Mouse (Mus musculus) gastrocnemius, postnatal 10 days (tissue): ENCODE data around the gene Golga7b. TPM values are rescaled to one million over a fixed set of nuclear protein-coding genes. Genes with fewer than 3 reads are reported as not detected.

Experiments
- DNase-seq: peaks from one replicate; pipeline ENCODE4 v3.0.0; 2021; ENCODE audit warnings: mixed read lengths
- total RNA-seq, 2 experiments: library from RNA; stranded (reverse); gene quantifications; 2 replicates each; pipeline ENCODE4 v1.2.3; 2021

The Golga7b gene
- total RNA-seq, 2 experiments from 2014 or later = 3.2 to 5.5 TPM

DNA sequence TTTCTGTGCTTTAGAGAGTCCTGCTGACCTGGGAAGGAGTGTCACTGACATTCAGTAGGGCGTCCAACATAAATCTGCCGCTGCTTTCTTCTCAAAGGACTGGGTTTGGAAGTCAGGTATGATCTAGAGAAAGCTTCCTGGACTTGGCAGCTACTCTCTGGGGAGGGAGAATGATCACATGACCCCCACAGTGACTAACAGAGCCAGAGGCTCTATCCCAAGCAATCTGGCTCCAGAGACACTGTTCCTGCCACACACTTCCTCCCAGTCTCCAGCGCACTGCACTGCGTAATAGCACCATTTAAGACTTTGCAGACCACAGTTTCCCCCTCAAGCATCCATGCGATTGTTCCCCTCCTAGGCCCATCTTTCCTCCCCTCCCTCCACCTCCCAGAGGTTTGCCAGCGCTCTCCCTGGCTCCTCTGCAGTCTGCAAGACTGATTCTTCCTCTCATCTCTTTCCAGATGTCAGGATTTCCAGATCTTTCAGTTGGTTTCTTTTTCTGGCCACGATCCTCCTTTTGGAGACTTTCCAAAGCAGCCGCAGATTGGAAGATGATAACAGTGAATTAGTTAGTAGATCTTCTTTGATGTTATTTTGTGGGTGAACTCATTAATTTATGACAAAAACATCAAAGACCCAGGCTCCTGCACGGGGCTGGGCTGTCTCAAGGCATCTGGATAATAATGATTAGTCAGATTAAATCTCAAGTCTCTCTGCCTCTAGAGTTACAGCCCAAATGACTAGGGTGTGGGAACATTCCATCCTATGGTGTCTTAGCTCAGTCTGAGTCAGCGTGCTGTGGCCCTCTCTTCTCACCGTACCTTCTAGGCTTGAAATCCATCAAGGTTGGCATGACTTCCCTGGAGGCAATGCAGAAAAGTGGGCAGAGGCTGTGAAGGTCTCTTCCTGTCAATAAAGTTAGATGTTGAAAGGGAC is 2.9 kb downstream of the Golga7b start:
- DNase-seq = no peak

DNA sequence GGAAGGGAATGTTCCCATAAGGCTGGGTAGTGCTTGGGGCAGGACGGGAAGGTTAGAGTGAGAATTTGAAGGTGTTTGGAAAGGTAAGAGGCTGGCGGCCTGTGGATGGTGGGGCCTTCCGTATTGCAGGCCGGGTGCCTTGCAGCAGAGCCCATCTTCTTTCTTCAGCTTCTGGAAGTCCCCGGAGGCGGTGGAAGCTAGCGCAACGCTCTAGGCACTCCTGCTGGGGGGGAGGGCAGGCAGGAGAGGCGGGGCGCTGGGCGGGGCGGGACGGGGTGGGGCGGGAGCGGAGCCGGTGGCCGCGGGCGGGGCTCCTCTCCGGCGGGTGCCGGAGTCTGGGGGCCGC is 8.0 kb downstream of the Golga7b start:
- DNase-seq = no peak

DNA sequence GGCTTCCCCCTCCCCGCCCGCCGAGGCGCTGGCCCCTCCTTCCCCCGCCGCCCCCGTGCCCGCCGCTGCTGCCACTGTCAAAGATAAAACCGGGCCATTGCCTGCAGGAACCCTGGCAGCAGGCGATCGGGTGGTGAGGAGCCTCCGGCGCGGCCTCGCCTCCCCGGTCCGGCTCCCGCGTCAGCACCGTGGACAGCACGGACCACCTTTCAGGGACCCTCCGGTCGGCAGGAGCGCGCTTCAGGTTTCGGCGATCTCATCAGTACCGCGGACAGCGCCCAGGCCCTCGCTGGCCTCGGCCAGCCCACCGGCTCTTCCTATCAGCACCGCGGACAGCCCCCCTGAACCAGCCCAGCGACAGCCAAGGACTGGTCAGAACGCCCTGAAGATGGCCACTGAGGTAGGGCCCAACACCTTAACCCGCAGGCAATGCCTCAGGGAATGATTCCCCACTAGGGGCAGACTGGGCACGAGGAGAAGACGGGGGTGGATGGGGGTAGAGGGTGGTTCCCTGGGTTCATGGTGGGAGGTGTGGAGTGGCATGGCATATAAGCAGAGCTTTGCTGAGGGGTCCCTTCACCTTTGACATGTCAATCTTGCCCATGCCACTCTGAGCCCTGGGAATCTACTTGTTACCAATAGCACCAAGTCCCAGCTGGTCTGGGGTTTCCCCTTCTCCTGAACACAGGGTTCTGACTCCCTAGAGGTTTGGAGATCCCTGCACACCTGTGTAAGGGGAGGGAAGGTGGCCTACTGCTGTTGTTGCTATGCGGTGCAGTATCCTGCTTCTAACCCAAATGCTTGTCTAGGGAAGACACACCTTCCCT is 8.6 kb downstream of the Golga7b start:
- peak; percentile 86 for DNase-seq

DNA sequence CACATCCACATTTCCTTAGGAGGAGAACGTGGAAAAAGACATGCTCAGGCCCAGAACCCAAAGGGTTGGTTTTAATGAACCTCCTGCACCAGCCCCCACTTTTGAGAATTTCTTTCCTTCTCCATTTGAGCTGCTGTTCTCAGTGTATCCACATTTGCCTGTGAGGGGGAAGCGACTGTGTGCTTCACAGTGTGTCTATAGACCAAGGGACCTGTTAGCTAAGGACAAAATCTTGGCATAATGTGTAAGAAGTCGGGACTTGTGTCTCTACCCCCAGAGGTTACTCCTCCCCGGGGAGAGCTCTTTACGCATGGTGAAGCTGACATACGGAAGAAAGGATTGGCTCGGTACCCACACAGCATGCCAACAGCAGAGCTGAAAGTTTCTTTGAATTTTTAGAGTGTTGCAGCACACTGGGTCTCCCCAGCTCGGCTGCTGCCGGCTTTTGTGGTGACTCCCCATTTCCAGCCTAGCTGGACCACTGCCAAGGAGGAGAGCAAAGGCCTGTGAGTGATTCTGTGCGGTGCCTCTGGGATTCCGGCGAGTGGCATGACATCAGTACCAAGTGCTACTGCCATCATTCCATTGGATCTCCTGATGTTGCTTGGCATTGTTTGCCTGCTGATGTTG is 9.4 kb downstream of the Golga7b start:
- DNase-seq = no peak

DNA sequence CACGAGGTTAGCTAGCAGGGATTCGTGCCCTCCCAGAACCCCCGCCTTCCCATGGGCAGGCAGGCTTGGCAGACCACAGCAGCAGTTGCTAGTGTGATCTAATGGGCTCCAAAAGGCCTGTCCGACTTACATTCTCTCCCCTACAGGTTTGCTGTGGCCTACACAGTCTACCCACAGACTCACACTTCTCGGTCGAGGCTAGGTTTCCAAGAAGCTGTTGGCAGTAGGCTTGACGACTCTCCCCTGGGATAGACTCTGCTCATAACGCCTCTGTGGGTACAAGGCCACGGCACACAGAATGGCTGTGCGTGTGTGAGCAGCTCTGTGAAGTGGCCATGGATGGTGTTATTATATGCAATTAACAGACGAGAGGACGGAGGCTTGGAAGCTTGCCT is 9.9 kb downstream of the Golga7b start:
- DNase-seq = no peak

DNA sequence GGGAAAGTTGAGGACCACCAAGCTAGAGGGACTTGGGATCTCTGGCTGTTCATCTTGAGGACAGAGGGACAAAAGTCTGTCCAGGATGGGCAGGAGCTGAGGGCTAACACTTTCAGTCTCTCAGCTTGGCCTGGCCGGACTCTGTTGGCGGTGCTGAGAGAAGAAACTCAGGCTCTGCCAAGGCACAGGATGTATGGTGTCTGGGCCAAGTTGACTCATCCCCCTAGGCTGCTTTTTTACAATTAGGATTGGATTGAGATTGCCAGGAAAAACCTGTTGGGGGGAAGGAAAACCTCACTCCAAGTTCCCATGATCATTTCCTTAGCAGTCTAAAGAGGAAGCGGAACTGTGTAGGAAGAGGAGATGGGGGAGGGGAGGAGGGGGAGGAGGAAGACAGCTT is 10.7 kb downstream of the Golga7b start:
- no peak for DNase-seq

DNA sequence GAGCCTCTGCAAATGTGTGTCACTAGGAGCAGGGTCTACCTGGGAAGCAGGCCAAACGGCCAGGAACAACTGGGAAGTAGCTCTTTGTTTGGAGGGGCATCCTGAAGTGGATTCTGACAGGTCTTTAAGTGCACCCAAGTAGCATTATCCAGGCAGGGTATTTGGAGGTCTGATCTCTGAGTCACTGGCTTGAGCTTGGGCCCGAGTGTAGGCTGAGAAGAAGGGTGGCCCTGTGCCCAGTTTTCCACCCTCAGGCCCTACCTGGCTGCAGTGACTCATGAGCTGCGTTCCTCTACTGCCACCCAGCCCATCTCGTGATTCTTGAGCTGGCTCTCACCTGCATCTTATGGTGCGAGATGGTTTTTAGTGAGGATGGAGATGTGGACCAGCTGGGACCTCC is 11.2 kb downstream of the Golga7b start:
- DNase-seq = no peak

DNA sequence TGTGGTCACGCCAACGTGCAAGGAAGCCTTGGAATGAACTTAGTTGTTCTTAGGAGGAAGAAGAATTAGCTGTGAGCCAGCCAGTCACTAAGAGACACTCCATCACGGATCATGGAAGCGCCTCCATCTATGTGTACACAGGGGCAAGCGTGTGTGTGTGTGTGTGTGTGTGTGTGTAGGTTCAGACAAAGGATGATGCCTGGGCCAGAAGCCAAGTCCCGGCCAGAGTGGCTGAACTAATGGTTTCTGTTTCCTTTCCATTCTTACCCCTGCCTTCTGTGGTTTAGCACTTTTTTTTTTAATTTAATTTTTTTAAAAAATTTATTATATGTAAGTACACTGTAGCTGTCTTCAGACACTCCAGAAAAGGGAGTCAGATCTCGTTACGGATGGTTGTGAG is 13.1 kb downstream of the Golga7b start:
- no peak for DNase-seq

DNA sequence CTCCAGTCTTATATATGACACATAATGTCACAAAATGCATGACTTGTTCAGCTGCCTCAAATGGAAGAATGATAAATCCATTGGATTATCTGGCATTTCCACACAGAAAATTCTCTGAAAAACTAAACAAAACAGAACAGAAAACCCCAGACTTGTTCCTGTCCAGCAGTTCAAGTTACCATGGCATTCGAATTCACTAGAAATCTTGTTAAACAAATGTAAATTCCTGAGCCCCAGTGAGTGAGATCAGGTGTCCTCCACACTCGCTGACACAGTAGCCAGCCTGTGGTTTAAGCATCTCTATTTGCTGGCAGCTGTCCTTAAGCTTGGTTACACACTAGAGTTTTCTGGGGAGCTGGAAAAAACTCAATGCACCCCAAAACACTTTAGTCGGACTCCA is 16.1 kb downstream of the Golga7b start:
- DNase-seq = no peak

DNA sequence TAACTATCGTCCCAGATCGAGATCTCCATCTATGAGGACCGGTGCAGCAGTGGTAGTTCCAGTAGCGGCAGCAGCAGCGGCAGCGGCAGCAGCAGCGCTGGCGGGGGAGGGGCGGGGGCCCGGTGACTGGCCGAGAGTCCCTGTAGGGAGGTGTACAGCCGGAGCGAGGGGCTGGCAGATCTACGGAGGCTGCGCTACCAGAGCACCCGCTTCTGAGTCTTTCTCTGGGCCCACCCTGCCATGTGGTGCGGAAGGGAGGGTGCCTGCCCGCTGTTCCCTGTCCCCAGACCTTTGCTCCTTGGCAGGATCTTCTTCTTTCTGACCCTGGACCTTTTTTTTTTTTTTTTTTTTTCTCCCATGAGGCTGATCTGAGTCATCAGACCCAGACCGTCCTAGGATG is 21.0 kb downstream of the Golga7b start:
- peak; percentile 30 for DNase-seq

DNA sequence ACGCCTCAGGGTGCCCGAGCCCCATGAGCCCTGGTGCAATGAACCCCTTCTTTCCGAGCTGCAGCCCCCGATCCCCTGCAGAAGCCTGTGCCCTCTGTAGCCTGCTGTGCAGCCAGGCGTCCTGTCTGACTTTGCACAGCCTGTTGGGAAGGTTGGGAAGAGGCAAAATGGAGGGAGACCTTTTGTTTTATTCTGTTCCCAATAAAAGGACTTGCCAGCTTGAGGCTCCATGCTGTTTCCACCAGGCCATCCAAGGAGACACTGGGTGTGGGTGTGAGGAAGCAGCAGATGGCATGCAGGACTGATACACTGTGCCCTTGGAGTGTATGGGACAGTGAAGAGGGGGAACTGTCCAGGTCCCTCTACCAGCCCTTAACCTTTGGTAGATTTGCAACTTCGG is 22.7 kb downstream of the Golga7b start:
- no peak for DNase-seq

DNA sequence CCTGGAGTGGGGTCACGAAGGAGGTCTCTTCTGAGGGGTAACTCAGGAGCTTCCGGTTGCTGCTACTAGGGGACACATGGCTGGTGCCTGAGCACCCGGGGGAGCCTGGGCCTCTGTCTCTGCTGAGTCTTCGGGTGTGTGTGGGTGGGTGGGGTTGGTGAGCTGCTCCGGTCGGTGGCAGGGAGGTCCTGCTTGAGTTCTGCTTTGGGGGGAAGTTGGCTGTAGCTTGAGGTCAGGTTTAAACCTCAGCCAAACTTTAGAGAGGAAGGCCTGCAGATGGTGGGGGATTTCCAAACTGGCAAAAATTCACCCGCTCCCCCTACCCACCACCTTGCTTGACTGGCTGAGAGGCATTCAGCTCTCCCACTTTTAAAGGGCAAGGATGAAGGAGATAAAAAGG is 23.8 kb downstream of the Golga7b start:
- no peak for DNase-seq

DNA sequence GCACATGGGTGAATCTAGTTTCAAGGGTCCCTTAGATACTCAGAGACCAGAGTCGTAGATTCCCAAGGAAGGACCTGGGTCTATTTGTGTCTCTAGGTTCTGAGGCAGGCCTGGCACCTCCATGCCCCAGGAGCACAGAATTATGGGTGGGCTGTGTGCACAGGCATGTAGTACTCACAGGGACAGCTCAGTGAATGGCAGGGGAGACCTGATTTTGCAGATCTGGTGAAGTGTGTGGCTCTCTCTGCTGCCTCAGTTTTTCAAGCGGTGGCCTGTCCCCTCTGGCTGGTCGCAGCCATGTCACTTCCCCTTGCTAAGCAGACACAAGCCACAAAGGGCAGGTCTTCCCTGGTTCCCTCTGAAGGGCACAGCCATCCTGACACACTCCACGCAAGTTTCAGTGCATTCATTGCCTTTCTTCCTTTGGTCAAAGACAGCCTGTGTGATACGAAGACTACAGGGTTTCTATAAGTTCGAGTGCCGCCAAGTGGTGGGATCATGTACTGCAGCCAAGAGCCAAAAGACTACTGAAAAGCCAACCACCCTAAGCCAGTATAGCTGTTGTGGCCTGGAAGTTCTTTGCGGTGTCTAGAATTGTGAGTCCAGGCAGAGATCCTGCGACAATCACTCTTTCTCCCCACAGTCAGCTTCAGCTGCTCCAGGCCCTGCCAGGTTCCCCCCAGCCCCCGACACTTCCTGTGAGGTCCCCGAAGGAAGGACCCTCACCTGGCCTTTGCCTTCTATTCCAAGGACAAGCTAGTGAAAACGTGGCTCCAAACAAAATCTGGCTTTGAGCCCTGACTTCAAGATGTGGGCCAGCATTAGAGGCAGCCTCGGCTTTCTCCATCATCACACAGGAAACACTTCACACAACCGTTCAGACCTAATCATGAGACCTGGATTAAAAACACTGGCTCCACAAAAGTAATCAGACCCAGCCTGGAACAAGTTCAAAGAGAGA is 24.9 kb downstream of the Golga7b start:
- DNase-seq = peak; percentile 80

DNA sequence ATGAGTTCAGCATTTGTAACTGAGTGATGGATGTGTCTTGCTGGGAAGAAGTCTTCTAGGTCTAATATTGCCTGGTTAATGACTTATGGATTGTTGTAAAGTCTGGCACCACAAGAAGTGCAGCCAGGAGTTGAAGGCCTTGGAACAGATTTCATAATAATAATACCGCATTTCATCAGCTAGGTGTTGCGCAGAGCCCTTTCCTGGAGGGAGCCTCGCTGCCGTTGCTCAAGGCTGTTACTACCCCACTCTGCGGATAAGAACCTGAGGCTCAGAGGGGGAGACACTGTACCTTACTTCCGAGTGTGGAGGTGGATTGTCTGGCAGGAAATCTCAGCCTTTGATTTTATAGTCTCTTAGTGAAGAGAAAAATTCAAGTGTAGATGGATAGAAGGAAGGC is 29.9 kb downstream of the Golga7b start:
- no peak for DNase-seq

DNA sequence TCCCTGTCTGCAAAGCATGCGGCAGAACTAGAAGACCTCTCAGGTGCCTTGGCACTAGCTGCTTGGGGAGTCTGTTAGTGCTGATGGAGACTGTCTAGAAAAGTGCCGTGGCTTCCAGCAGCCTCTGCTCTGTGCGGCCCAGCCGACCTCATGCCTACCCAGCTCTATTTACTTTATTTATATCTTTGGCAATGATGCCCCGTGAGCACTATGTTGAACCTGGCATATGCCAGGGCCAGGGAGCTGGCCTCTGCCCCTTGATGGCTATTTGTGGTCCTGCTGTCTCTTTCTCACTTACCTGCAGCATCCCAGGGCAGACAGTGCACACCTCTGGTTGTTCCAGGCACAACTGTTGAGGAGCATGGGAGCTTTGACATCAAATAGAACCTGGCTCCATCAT is 31.1 kb downstream of the Golga7b start:
- DNase-seq = no peak

DNA sequence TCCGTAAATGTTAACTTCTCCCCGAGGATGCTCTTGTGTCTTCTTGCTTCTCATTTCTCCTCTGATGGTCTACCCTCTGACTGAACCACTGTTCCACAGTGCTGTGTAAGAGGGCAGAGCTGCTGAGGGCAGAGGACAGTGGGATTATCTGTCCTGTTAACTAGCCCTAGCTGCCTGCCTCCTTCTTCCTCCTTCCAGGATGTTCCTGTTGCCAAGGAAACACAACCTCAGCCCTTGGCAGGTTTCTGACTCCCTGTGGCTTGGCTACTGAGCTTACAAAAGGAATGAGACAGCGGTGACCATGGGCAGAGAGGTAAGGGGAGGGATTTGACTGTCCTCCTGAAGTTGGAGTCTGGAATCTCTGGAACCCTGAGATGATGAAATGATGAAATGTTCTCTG is 32.2 kb downstream of the Golga7b start:
- DNase-seq = no peak

DNA sequence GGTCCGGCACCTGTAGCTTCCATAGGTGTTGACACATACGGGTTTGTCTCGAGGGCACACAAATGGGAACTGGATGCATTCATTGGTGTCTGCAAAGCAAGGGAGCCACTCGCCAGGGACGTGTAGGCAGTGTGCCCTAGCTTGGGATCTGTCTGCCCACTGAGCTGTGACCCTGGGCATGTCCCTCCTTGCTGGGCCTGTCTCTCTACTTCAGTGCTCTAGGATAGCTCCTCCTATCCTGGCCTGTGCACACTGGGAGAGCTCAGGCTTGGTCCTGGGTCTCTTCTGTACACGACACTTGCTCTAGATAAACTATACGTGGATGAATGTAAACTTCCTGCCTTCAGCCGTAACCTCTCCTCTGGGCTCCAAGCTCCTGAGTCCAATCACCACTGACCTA is 36.8 kb downstream of the Golga7b start:
- DNase-seq = no peak

DNA sequence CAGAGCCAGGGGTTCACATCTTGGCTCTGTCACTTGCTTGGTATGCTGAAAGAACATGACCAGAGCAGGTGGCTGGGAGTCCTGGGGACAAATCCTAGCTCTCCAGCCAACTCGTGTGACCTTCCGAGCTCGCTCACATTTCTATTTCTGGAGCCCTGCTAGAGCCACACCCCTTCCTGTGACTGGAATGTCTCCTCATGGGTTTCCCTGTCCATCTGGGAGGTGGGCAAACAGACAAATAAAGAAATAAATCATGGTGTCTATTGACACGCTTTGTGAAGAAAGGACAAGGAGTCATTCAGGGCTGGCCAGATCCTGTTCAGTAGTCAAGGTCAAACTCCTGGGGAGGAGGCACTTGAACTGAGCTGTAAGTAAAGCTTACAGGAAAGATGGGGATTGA is 41.0 kb downstream of the Golga7b start:
- DNase-seq = no peak

DNA sequence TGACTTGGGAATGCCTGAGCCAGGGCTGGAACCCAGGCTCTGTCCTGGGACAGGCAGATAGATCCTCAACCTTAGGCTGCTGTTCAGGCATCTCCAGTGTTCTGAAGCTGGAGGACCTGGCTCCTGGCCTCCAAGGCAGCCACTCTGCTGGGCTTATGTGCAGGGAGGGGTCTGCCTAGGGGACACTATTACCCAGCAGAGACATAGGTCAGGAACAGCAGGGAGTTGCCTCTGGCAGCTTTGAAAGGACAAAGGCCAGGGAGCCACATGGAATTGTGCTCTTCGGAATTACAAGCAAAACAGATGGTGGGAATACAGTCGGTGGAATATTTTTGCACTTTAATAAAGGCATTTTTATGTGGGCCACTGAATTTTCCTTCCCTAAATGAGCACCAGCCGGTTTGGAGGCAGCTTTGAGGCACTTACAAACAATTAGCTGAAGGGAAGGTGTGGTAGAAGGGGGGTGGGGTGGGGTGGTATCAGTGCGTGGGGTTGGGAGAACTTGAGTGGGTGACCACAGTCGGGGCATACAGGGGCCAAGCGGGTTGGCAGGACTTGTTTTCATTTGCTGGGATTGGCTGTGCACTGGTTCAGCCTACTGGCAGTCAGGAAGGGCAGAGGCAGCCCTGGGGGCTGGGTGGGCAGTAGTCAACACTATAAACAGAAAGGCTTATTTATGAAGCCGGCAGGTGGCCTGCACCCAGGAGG is 43.7 kb downstream of the Golga7b start:
- DNase-seq = no peak

DNA sequence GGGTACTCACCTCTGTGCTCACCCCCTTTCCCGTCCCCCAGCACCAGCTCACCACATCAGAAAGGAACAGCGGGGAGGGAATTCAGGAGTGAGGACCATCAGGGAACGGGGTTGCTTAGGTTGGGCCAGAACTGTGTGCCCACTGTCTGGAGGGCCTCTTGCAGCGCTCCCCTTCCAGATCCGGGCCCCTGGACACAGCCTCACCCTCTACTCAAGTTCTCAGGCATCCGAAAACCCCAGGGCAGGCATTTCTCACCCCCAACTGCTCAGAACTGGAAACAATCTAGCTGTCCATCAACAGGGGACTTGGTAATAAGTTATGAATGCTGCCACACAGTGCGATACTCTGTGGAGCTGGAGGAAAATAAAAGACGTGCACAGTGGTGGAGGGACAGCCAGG is 44.7 kb downstream of the Golga7b start:
- no peak for DNase-seq

DNA sequence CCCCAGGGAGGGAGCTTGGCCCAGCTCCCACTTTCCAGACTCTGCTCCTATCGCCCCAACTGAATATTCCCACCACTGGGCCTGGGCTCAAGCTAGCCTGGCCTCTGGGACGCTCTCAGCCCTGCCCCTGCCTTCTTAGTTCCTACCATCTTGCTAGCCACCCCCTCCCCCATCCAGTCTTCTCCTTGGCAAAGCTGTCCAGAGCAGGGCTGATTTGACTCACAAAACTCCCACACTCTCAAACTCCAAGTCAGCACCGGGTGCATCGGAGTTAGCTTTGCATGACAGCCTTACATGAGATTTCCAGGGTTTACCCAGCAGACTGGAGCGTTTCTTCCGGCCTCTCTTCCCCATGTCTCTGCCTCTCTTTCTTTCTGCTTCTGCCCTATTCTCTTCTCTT is 45.8 kb downstream of the Golga7b start:
- no peak for DNase-seq
